In the genomic region with DNA sequence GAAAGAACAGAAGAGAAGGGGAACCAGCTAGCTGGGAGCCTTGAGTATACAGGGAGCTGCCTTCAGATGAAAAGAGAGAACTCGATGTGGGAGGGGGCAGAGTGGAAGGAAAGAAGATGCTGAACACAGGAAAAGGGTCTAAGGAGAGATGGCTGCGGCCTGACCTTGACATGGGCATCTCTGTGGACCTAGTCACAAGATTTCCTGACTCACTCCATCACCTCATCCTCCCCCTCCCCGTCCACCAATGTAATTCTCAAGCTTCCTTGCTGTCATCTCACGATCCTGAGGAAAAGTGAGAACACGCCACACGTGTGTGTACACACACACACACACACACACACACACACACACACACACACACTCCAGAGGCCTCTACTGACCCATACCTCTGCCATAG, we compare ENCODE assay signal across 9 mouse cellular contexts. TPM values are rescaled to one million over a fixed set of nuclear protein-coding genes. Genes with fewer than 3 reads are reported as not detected.
A peak's percentile ranks its signal among the peaks of the same experiment; 100 is the strongest.
DNase-seq lines count a peak whose midpoint lies in the region; ATAC-seq and TF ChIP-seq lines count a peak whose summit lies in the region.
"Had no signal": no experiment of that assay in that cellular context is flagged by ENCODE, and none has a peak within 500 bp of the region (broad histone marks: within the 10 kb centered on the region; RNA-seq: fewer than 3 reads in every experiment).

No protein-coding gene starts in this region.

- no peak for TF ChIP-seq CTCF in heart, postnatal 0 days (IDR thresholded peaks at IDR 0.05; ENCODE audit: low read depth)

- no peak for DNase-seq in heart, postnatal 0 days (ENCODE audit: low spot score)
- no peak for DNase-seq in heart, adult 18-20 months
- DNase-seq in embryonic facial prominence, embryonic 10.5 days (ENCODE audit: low spot score): no peak
- no peak for DNase-seq in midbrain, embryonic 14.5 days
- no peak for DNase-seq in ovary, postnatal 10 days (ENCODE audit: low spot score)
- no peak for DNase-seq in frontal cortex, postnatal 14 days (ENCODE audit: low spot score in 2 of 2)
- DNase-seq in MN1 (ENCODE audit: low spot score): no peak

- no peaks in the 10 kb centered on the region for H3K27me3 ChIP-seq in heart, postnatal 0 days (ENCODE audit: control insufficient read depth, insufficient read depth, low read length)
- no peaks in the 10 kb centered on the region for H3K27me3 ChIP-seq in embryonic facial prominence, embryonic 10.5 days (replicated peaks; ENCODE audit: low read depth, poor library complexity, severe bottlenecking)
- H3K27me3 ChIP-seq in hindbrain, embryonic 13.5 days: no peaks in the 10 kb centered on the region
- H3K27me3 ChIP-seq in midbrain, embryonic 14.5 days (ENCODE audit: control insufficient read depth, insufficient read depth, low read length): no peaks in the 10 kb centered on the region

- no peak overlapping the region for H3K4me3 ChIP-seq in heart, postnatal 0 days (ENCODE audit: low read depth, low read length)
- H3K4me3 ChIP-seq in embryonic facial prominence, embryonic 10.5 days: peak overlapping the region; percentile 40
- no peak overlapping the region for H3K4me3 ChIP-seq in hindbrain, embryonic 13.5 days
- no peak overlapping the region for H3K4me3 ChIP-seq in midbrain, embryonic 14.5 days (replicated peaks; ENCODE audit: low read depth, low read length)
- H3K4me3 ChIP-seq: megakaryocyte, embryonic 14.5 days had no signal

- no peaks in the 10 kb centered on the region for H3K36me3 ChIP-seq in heart, postnatal 0 days (replicated peaks; ENCODE audit: control insufficient read depth, insufficient read depth, low read length)
- peaks cover 40% of the 10 kb centered on the region for H3K36me3 ChIP-seq in embryonic facial prominence, embryonic 10.5 days (replicated peaks)
- no peaks in the 10 kb centered on the region for H3K36me3 ChIP-seq in hindbrain, embryonic 13.5 days
- no peaks in the 10 kb centered on the region for H3K36me3 ChIP-seq in midbrain, embryonic 14.5 days (ENCODE audit: control insufficient read depth, insufficient read depth, low read length)

- no peak overlapping the region for H3K4me2 ChIP-seq in heart, postnatal 0 days (ENCODE audit: low read depth, low read length)
- 0 out of 2 replicates have a peak overlapping the region, but pooled peaks have one; percentile 19 for H3K4me2 ChIP-seq in hindbrain, embryonic 13.5 days
- no peak overlapping the region for H3K4me2 ChIP-seq in midbrain, embryonic 14.5 days (ENCODE audit: low read length)

- no peak for ATAC-seq in heart, postnatal 0 days (ENCODE audit: insufficient read depth, low read depth)
- no peak for ATAC-seq in hindbrain, embryonic 13.5 days (ENCODE audit: low FRiP score)
- no peak for ATAC-seq in midbrain, embryonic 14.5 days (ENCODE audit: low FRiP score, low TSS enrichment)

- no peaks in the 10 kb centered on the region for H3K9me3 ChIP-seq in heart, postnatal 0 days (replicated peaks; ENCODE audit: control insufficient read depth, low read length)
- H3K9me3 ChIP-seq in embryonic facial prominence, embryonic 10.5 days: no peaks in the 10 kb centered on the region
- no peaks in the 10 kb centered on the region for H3K9me3 ChIP-seq in hindbrain, embryonic 13.5 days
- H3K9me3 ChIP-seq in midbrain, embryonic 14.5 days (ENCODE audit: control insufficient read depth, low read length): no peaks in the 10 kb centered on the region
- H3K9me3 ChIP-seq: megakaryocyte, embryonic 14.5 days had no signal

- peak overlapping the region; percentile 80 for H3K27ac ChIP-seq in heart, postnatal 0 days (ENCODE audit: low read depth)
- H3K27ac ChIP-seq in embryonic facial prominence, embryonic 10.5 days (replicated peaks): peak overlapping the region; percentile 89
- peak overlapping the region; percentile 69 for H3K27ac ChIP-seq in hindbrain, embryonic 13.5 days
- H3K27ac ChIP-seq in midbrain, embryonic 14.5 days (replicated peaks; ENCODE audit: low read depth, low read length): peak overlapping the region; percentile 27

- 54% methylated on average over 6 of the region's 6 CpGs for WGBS in heart, postnatal 0 days
- 43% methylated on average over 6 of the region's 6 CpGs for WGBS in embryonic facial prominence, embryonic 10.5 days
- 82% methylated on average over 6 of the region's 6 CpGs for WGBS in hindbrain, embryonic 13.5 days
- WGBS in midbrain, embryonic 14.5 days: 81% methylated on average over 6 of the region's 6 CpGs

- H3K9ac ChIP-seq in heart, postnatal 0 days (replicated peaks; ENCODE audit: low read depth, low read length): peak overlapping the region; percentile 47; the same call in 1 of the 2 replicates
- H3K9ac ChIP-seq in hindbrain, embryonic 13.5 days: 0 out of 2 replicates have a peak overlapping the region, but pooled peaks have one; percentile 21
- H3K9ac ChIP-seq in midbrain, embryonic 14.5 days (replicated peaks; ENCODE audit: low read length): no peak overlapping the region

- peaks cover 37% of the 10 kb centered on the region for H3K4me1 ChIP-seq in heart, postnatal 0 days (ENCODE audit: control insufficient read depth, insufficient read depth)
- peaks cover 98% of the 10 kb centered on the region for H3K4me1 ChIP-seq in embryonic facial prominence, embryonic 10.5 days
- peaks cover 91% of the 10 kb centered on the region for H3K4me1 ChIP-seq in hindbrain, embryonic 13.5 days (replicated peaks)
- peaks cover 64% of the 10 kb centered on the region for H3K4me1 ChIP-seq in midbrain, embryonic 14.5 days (ENCODE audit: control insufficient read depth, insufficient read depth, low read length)
- H3K4me1 ChIP-seq: megakaryocyte, embryonic 14.5 days had no signal

- TF ChIP-seq EP300 in heart, postnatal 0 days (IDR thresholded peaks at IDR 0.05; ENCODE audit: low read depth): no peak

RNA-seq across cellular contexts. Expression of gene Kirrel, which starts 17.2 kb away (rescaled TPM):
- total RNA-seq in heart, postnatal 0 days (2014; rRNA removed; ENCODE audit: low replicate concordance): 13.9 and 23.2 TPM in 2 replicates
- polyA plus RNA-seq in heart, postnatal 0 days (2015; fragmentation: Nextera tagmentation; extraction: Ambion mirVana): 2.6 and 3.5 TPM in 2 replicates
- 1 to 10 TPM; 5.4 to 6.3 TPM for total RNA-seq in heart, adult 18-20 months (2021)
- 17.4 and 18.4 TPM in 2 replicates for polyA plus RNA-seq in embryonic facial prominence, embryonic 10.5 days (2016; fragmentation: Nextera tagmentation; extraction: Ambion mirVana)
- 7.7 and 8.9 TPM in 2 replicates for polyA plus RNA-seq in hindbrain, embryonic 13.5 days (2015; fragmentation: Nextera tagmentation; extraction: Ambion mirVana)
- polyA plus RNA-seq in midbrain, embryonic 14.5 days (2014; fragmentation: Nextera tagmentation; extraction: Ambion mirVana): 5.4 and 5.8 TPM in 2 replicates

Comparison
In these comparisons a context has a peak if more than half of its experiments do, and no peak if none do; other contexts are left out.
1. H3K27ac ChIP-seq: peak in every context shown above with its lines; median percentile 89 in embryonic facial prominence, embryonic 10.5 days; 80 in heart, postnatal 0 days; 69 in hindbrain, embryonic 13.5 days; 27 in midbrain, embryonic 14.5 days.